In genomic region chr9:44033317-44033716, GRCm38 (mm10) we compare ENCODE assay signal across 22 mouse cellular contexts. TPM values are rescaled to one million over a fixed set of nuclear protein-coding genes. Genes with fewer than 3 reads are reported as not detected.
DNase-seq lines count a peak whose midpoint lies in the region; TF ChIP-seq lines count a peak whose summit lies in the region.
"Had no signal": no experiment of that assay in that cellular context is flagged by ENCODE, and none has a peak within 500 bp of the region (broad histone marks: within the 10 kb centered on the region; RNA-seq: fewer than 3 reads in every experiment).

No protein-coding gene starts in this region.

- H3K4me3 ChIP-seq in thymus, adult 2 months (ENCODE audit: control insufficient read depth, insufficient read depth, low read length), result peak overlapping the region; percentile 22
- H3K4me3 ChIP-seq: embryonic facial prominence, embryonic 13.5 days; embryonic facial prominence, embryonic 15.5 days; erythroblast, embryonic 14.5 days; forebrain, embryonic 10.5 days; forebrain, embryonic 12.5 days had no signal

- no peaks in the 10 kb centered on the region for H3K27me3 ChIP-seq in thymus, adult 2 months (ENCODE audit: control insufficient read depth, insufficient read depth, low read length)
- H3K27me3 ChIP-seq: embryonic facial prominence, embryonic 13.5 days; embryonic facial prominence, embryonic 15.5 days had no signal

- peak overlapping the region; percentile 94 for H3K27ac ChIP-seq in thymus, adult 2 months (ENCODE audit: control insufficient read depth, insufficient read depth, low read length)
- H3K27ac ChIP-seq: embryonic facial prominence, embryonic 13.5 days; embryonic facial prominence, embryonic 15.5 days; forebrain, embryonic 10.5 days; forebrain, embryonic 12.5 days had no signal

- peaks cover 63% of the 10 kb centered on the region for H3K4me1 ChIP-seq in thymus, adult 2 months (replicated peaks; ENCODE audit: control insufficient read depth, insufficient read depth, low read length)
- H3K4me1 ChIP-seq: forebrain, embryonic 10.5 days; forebrain, embryonic 12.5 days had no signal

- no peak for TF ChIP-seq CTCF in thymus, adult 2 months (IDR thresholded peaks at IDR 0.05; ENCODE audit: borderline replicate concordance, control insufficient read depth, extremely low read depth, insufficient read depth, low read length, poor library complexity)

- peak; percentile 22 for DNase-seq in thymus, adult 2 months
- DNase-seq in thymus, postnatal 25 days, result no peak
- DNase-seq in CD4-positive helper T cell, adult 2 months (ENCODE audit: low read depth, low spot score), result peak; percentile 53
- peak; percentile 56 for DNase-seq in induced T-regulatory cell, adult 2 months (ENCODE audit: low read depth)
- no peak for DNase-seq in Muller cell, postnatal 12 days (ENCODE audit: inconsistent ontology term)
- DNase-seq: adrenal gland, adult 2 months; adrenal gland, postnatal 10 days; adrenal gland, postnatal 25 days; cerebellum, adult 11 months; cerebellum, adult 18-20 months; cerebellum, adult 8-10 months; cerebellum, adult 9-11 months; cerebellum, postnatal 14 days; cerebellum, postnatal 36 days; embryo, embryonic 11 days had no signal

- no peaks in the 10 kb centered on the region for H3K36me3 ChIP-seq in thymus, adult 2 months (ENCODE audit: control insufficient read depth, insufficient read depth, low read length)
- H3K36me3 ChIP-seq: embryonic facial prominence, embryonic 13.5 days; embryonic facial prominence, embryonic 15.5 days; forebrain, embryonic 10.5 days; forebrain, embryonic 12.5 days; G1E had no signal

- no peak for TF ChIP-seq POLR2A in thymus, adult 2 months (IDR thresholded peaks at IDR 0.05; ENCODE audit: control insufficient read depth, extremely low read depth, insufficient read depth, low read length, poor library complexity)

- WGBS in thymus, adult 2 months, result 97% methylated on average over 5 of the region's 5 CpGs

RNA-seq across cellular contexts. Expression of gene Thy1, which starts 9.9 kb away (rescaled TPM):
- polyA plus RNA-seq in thymus, adult 2 months (2012; rRNA removed), result 3,068 and 3,478 TPM in 2 replicates
- polyA plus RNA-seq: C2C12; erythroblast, embryonic 14.5 days; forebrain, embryonic 10.5 days; forebrain, embryonic 12.5 days; G1E had no signal

RNA-seq across cellular contexts. Expression of gene Usp2, which starts 33.5 kb away (rescaled TPM):
- 4.5 and 6.8 TPM in 2 replicates for polyA plus RNA-seq in thymus, adult 2 months (2012; rRNA removed)
- polyA plus RNA-seq: erythroblast, embryonic 14.5 days had no signal

Comparison
In these comparisons a context has a peak if more than half of its experiments do, and no peak if none do; other contexts are left out.
1. DNase-seq: peak in thymus, adult 2 months (single experiment), CD4-positive helper T cell, adult 2 months (single experiment) and induced T-regulatory cell, adult 2 months (single experiment); none in thymus, postnatal 25 days (single experiment) and Muller cell, postnatal 12 days (single experiment).